In genomic region chr17:87176066-87177012, GRCm38 (mm10) we compare ENCODE assay signal across 10 mouse cellular contexts.
DNase-seq lines count a peak whose midpoint lies in the region; ATAC-seq and TF ChIP-seq lines count a peak whose summit lies in the region.
"Had no signal": no experiment of that assay in that cellular context is flagged by ENCODE, and none has a peak within 500 bp of the region (broad histone marks: within the 10 kb centered on the region; RNA-seq: fewer than 3 reads in every experiment).

No protein-coding gene starts in this region.

- peak overlapping the region; percentile 70 for H3K27ac ChIP-seq in embryonic facial prominence, embryonic 15.5 days (replicated peaks)
- H3K27ac ChIP-seq in lung, postnatal 0 days (ENCODE audit: low read length) = peak overlapping the region; percentile 14; the same call in 1 of the 2 replicates
- H3K27ac ChIP-seq: neural tube, embryonic 15.5 days had no signal

- H3K9ac ChIP-seq in embryonic facial prominence, embryonic 15.5 days = no peak overlapping the region
- no peak overlapping the region for H3K9ac ChIP-seq in lung, postnatal 0 days (replicated peaks; ENCODE audit: low read depth)
- H3K9ac ChIP-seq: neural tube, embryonic 15.5 days had no signal

- H3K4me2 ChIP-seq in embryonic facial prominence, embryonic 15.5 days (replicated peaks) = no peak overlapping the region
- H3K4me2 ChIP-seq in lung, postnatal 0 days (replicated peaks; ENCODE audit: low read depth, low read length) = no peak overlapping the region
- H3K4me2 ChIP-seq: neural tube, embryonic 15.5 days had no signal

- WGBS in embryonic facial prominence, embryonic 15.5 days = 55% methylated on average over 17 of the region's 17 CpGs
- WGBS in lung, postnatal 0 days = 40% methylated on average over 17 of the region's 17 CpGs

- no peaks in the 10 kb centered on the region for H3K9me3 ChIP-seq in embryonic facial prominence, embryonic 15.5 days (replicated peaks)
- H3K9me3 ChIP-seq in lung, postnatal 0 days (ENCODE audit: low read length) = no peaks in the 10 kb centered on the region

- intact Hi-C loops in heart, postnatal 25 days (cut with DNase I) = no loop called here

- H3K4me1 ChIP-seq in embryonic facial prominence, embryonic 15.5 days = peaks cover 52% of the 10 kb centered on the region
- H3K4me1 ChIP-seq in lung, postnatal 0 days (ENCODE audit: insufficient read depth, low read depth, low read length) = peaks cover 12% of the 10 kb centered on the region; the same call in 1 of the 2 replicates

- H3K27me3 ChIP-seq in embryonic facial prominence, embryonic 15.5 days = no peaks in the 10 kb centered on the region
- H3K27me3 ChIP-seq in lung, postnatal 0 days (replicated peaks; ENCODE audit: insufficient read depth, low read length) = no peaks in the 10 kb centered on the region
- H3K27me3 ChIP-seq: neural tube, embryonic 15.5 days had no signal

- TF ChIP-seq EP300 in lung, postnatal 0 days (IDR thresholded peaks at IDR 0.05) = no peak

- 0 out of 2 replicates have a peak, but pooled peaks have one; percentile 34 for ATAC-seq in embryonic facial prominence, embryonic 15.5 days (ENCODE audit: insufficient number of reproducible peaks, low FRiP score, low TSS enrichment, low read depth)
- no peak for ATAC-seq in lung, postnatal 0 days

- no peaks in the 10 kb centered on the region for H3K36me3 ChIP-seq in embryonic facial prominence, embryonic 15.5 days
- no peaks in the 10 kb centered on the region for H3K36me3 ChIP-seq in lung, postnatal 0 days (ENCODE audit: insufficient read depth, low read length)
- H3K36me3 ChIP-seq: neural tube, embryonic 15.5 days had no signal

- TF ChIP-seq CTCF in lung, postnatal 0 days (IDR thresholded peaks at IDR 0.05) = no peak

- H3K4me3 ChIP-seq in embryonic facial prominence, embryonic 15.5 days (replicated peaks) = no peak overlapping the region
- H3K4me3 ChIP-seq in lung, postnatal 0 days (ENCODE audit: low read depth, low read length) = no peak overlapping the region
- H3K4me3 ChIP-seq: erythroblast, embryonic 14.5 days; neural tube, embryonic 15.5 days had no signal

- DNase-seq in Muller cell, postnatal 12 days (ENCODE audit: inconsistent ontology term) = peak; percentile 33
- peak; percentile 40 for DNase-seq in heart, postnatal 25 days (ENCODE audit: low spot score)
- DNase-seq in lung, postnatal 0 days (ENCODE audit: low spot score) = peak; percentile 33
- DNase-seq in adrenal gland, adult 18-20 months (ENCODE audit: low spot score in 2 of 2) = no peak
- DNase-seq in adrenal gland, adult 2 months = no peak
- no peak for DNase-seq in right cerebral cortex, postnatal 25 days
- DNase-seq: cerebellum, adult 11 months had no signal

Comparison
In these comparisons a context has a peak if more than half of its experiments do, and no peak if none do; other contexts are left out.
1. DNase-seq: peak in Muller cell, postnatal 12 days (single experiment), heart, postnatal 25 days (single experiment) and lung, postnatal 0 days (single experiment); none in adrenal gland, adult 18-20 months (0 of 2), adrenal gland, adult 2 months (single experiment) and right cerebral cortex, postnatal 25 days (single experiment).